Mouse (Mus musculus) embryo, embryonic 10 days (tissue): Measurements from ENCODE around the gene Acer3.

Experiments
- DNase-seq: peaks from one replicate; pipeline ENCODE4 v3.0.0-alpha.2; 2015; ENCODE audit warnings: low spot score

Gene Acer3

GRCm38 (mm10) chr7:98332678-98333397 lies 11.8 kb upstream of the Acer3 start:
- DNase-seq: no peak

GRCm38 (mm10) chr7:98331932-98332331 lies 10.9 kb upstream of the Acer3 start:
- DNase-seq: no peak

- no peak for DNase-seq
Observed at GRCm38 (mm10) chr7:98330375-98331002, 9.5 kb upstream of the Acer3 start.

GRCm38 (mm10) chr7:98329651-98330374 lies 8.8 kb upstream of the Acer3 start:
- DNase-seq: no peak

- no peak for DNase-seq
Observed at GRCm38 (mm10) chr7:98328311-98328710, 7.3 kb upstream of the Acer3 start.

- DNase-seq: no peak
Observed at GRCm38 (mm10) chr7:98326051-98326450, 5.0 kb upstream of the Acer3 start.

GRCm38 (mm10) chr7:98324228-98324627 lies 3.2 kb upstream of the Acer3 start:
- no peak for DNase-seq

GRCm38 (mm10) chr7:98323288-98324019 lies 2.4 kb upstream of the Acer3 start:
- DNase-seq: no peak

GRCm38 (mm10) chr7:98322415-98322814 lies 1.4 kb upstream of the Acer3 start:
- DNase-seq: no peak

GRCm38 (mm10) chr7:98320006-98320556 lies 927 bp downstream of the Acer3 start:
- no peak for DNase-seq

GRCm38 (mm10) chr7:98316568-98316967 lies 4.4 kb downstream of the Acer3 start:
- no peak for DNase-seq

- DNase-seq: no peak
Observed at GRCm38 (mm10) chr7:98315087-98315486, 5.9 kb downstream of the Acer3 start.

- no peak for DNase-seq
Observed at GRCm38 (mm10) chr7:98312185-98312920, 8.7 kb downstream of the Acer3 start.

- DNase-seq: no peak
Observed at GRCm38 (mm10) chr7:98310266-98310665, 10.7 kb downstream of the Acer3 start.

GRCm38 (mm10) chr7:98309219-98310030 lies 11.6 kb downstream of the Acer3 start:
- DNase-seq: peak; percentile 97

GRCm38 (mm10) chr7:98308607-98309218 lies 12.3 kb downstream of the Acer3 start:
- no peak for DNase-seq

- DNase-seq: no peak
Observed at GRCm38 (mm10) chr7:98307921-98308606, 12.9 kb downstream of the Acer3 start.

GRCm38 (mm10) chr7:98307411-98307810 lies 13.6 kb downstream of the Acer3 start:
- no peak for DNase-seq

GRCm38 (mm10) chr7:98292901-98293300 lies 28.1 kb downstream of the Acer3 start:
- no peak for DNase-seq
